Mouse (Mus musculus): ENCODE data around the gene Ppil3. TPM values are rescaled to one million over a fixed set of nuclear protein-coding genes. Genes with fewer than 3 reads are reported as not detected.
A peak's percentile ranks its signal among the peaks of the same experiment; 100 is the strongest.

Ppil3 gene
- polyA plus RNA-seq, 1 experiment from 2014 or later = 60.3 TPM

DNA sequence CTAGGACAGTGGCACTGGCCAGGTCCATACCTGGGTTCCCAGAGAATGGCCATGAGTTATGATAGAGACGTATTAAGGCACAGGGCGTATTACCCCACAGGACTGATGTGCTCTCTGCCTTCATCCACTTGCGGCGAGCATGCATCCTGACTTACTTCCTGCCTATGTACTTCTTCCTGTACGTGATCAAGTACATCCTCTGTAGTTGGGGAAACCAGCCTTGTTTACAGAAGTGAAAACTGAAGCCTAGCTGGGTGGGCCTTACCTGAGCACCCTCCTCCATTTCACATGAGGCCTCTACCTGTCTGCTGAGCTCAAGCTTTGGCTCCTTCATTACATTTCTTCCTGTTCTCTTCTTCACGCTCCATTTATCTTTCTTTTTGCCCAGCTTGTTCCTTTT, 9.0 kb upstream of the Ppil3 start:
- Histone ChIP-seq H3K4me2 (ENCODE audit: low read depth, low read length) (no peak overlapping the region), H3K27me3 (ENCODE audit: control insufficient read depth, insufficient read depth, low read length) (no peaks in the 10 kb centered on the region), H3K36me3 (ENCODE audit: control insufficient read depth, insufficient read depth, low read length) (peaks cover 56% of the 10 kb centered on the region), H3K27ac (ENCODE audit: low read depth, low read length) (no peak overlapping the region), H3K9ac (replicated peaks; ENCODE audit: low read depth, low read length) (no peak overlapping the region), H3K4me1 (ENCODE audit: control insufficient read depth, insufficient read depth, low read length) (no peaks in the 10 kb centered on the region), H3K4me3 (ENCODE audit: low read depth, low read length) (no peak overlapping the region), H3K9me3 (ENCODE audit: control insufficient read depth, low read length) (no peaks in the 10 kb centered on the region)
- WGBS = 94% methylated on average over 6 of the region's 6 CpGs
- ATAC-seq (ENCODE audit: low read depth) = no peak

DNA sequence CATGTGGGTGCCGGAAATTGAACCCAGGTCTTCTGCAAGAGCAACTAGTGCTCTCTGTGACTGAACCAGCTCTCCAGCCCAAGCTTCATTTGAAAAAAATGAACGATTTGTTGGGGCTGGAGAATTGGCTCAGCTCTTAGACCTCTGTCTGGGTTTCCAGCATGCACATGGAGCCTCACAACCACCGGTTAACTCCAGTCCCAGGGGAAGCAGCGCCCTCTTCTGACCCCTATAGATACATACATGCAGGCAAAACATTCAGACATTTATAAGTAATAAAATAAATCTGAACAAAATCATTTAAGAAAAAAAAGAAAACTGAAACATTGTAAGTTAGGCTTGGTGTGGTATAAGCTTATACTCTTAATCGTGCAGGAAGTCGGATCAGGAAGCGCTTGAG, 3.1 kb upstream of the Ppil3 start:
- 90% methylated on average over 7 of the region's 7 CpGs for WGBS
- Histone ChIP-seq H3K9ac (replicated peaks; ENCODE audit: low read depth, low read length) (no peak overlapping the region), H3K4me2 (ENCODE audit: low read depth, low read length) (no peak overlapping the region), H3K27me3 (ENCODE audit: control insufficient read depth, insufficient read depth, low read length) (no peaks in the 10 kb centered on the region), H3K4me3 (ENCODE audit: low read depth, low read length) (no peak overlapping the region), H3K36me3 (ENCODE audit: control insufficient read depth, insufficient read depth, low read length) (peaks cover 17% of the 10 kb centered on the region), H3K27ac (ENCODE audit: low read depth, low read length) (no peak overlapping the region), H3K9me3 (ENCODE audit: control insufficient read depth, low read length) (no peaks in the 10 kb centered on the region), H3K4me1 (ENCODE audit: control insufficient read depth, insufficient read depth, low read length) (peaks cover 15% of the 10 kb centered on the region)
- ATAC-seq (ENCODE audit: low read depth) = no peak

DNA sequence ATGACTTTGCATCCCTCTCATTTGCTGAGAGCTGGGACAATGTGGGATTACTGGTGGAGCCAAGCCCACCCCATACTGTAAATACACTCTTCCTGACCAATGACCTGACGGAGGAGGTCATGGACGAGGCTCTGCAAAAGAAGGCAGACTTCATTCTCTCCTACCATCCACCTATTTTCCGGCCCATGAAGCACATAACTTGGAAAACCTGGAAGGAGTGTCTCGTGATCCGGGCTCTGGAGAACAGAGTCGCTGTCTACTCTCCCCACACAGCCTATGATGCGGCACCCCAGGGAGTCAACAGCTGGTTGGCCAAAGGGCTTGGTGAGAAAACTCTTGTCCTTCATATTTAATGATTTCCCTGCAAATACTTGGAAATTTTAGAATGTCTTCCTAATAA, 2.5 kb upstream of the Ppil3 start:
- H3K27ac ChIP-seq (ENCODE audit: low read depth, low read length) = no peak overlapping the region
- no peak for ATAC-seq (ENCODE audit: low read depth)
- peaks cover 14% of the 10 kb centered on the region for H3K36me3 ChIP-seq (ENCODE audit: control insufficient read depth, insufficient read depth, low read length)
- peaks cover 15% of the 10 kb centered on the region for H3K4me1 ChIP-seq (ENCODE audit: control insufficient read depth, insufficient read depth, low read length)
- no peak overlapping the region for H3K4me2 ChIP-seq (ENCODE audit: low read depth, low read length)
- 95% methylated on average over 7 of the region's 7 CpGs for WGBS
- H3K9ac ChIP-seq (replicated peaks; ENCODE audit: low read depth, low read length) = no peak overlapping the region
- H3K27me3 ChIP-seq (ENCODE audit: control insufficient read depth, insufficient read depth, low read length) = no peaks in the 10 kb centered on the region
- H3K9me3 ChIP-seq (ENCODE audit: control insufficient read depth, low read length) = no peaks in the 10 kb centered on the region
- H3K4me3 ChIP-seq (ENCODE audit: low read depth, low read length) = no peak overlapping the region

DNA sequence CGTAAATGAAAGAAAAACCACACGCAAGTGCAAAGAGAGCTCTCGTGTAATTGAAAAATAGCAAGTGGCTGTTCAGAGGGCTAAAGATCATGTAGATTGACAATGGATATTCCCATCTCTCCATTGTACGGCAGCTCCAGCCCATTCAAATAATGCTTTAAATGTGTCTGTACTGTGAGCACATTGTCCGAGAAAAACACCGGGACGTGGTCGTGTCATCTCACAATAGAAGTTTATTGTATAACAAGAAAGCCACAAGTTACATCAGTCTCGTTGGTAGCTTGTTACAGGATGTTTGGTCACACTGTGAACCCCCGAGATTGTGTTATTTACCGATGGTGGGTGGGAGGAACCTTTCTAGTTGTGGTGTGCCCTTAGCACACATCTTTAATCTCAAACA, 575 bp upstream of the Ppil3 start:
- Histone ChIP-seq H3K9ac (replicated peaks; ENCODE audit: low read depth, low read length) (peak overlapping the region; percentile 68), H3K27ac (ENCODE audit: low read depth, low read length) (peak overlapping the region; percentile 88), H3K4me1 (ENCODE audit: control insufficient read depth, insufficient read depth, low read length) (peaks cover 15% of the 10 kb centered on the region), H3K9me3 (ENCODE audit: control insufficient read depth, low read length) (no peaks in the 10 kb centered on the region), H3K36me3 (ENCODE audit: control insufficient read depth, insufficient read depth, low read length) (peaks cover 15% of the 10 kb centered on the region; the same call in 1 of the 2 replicates), H3K4me2 (ENCODE audit: low read depth, low read length) (peak overlapping the region; percentile 88), H3K4me3 (ENCODE audit: low read depth, low read length) (peak overlapping the region; percentile 61), H3K27me3 (ENCODE audit: control insufficient read depth, insufficient read depth, low read length) (no peaks in the 10 kb centered on the region)
- WGBS = 7% methylated on average over 11 of the region's 11 CpGs
- ATAC-seq (ENCODE audit: low read depth) = peak; percentile 1; the same call in 1 of the 2 replicates

DNA sequence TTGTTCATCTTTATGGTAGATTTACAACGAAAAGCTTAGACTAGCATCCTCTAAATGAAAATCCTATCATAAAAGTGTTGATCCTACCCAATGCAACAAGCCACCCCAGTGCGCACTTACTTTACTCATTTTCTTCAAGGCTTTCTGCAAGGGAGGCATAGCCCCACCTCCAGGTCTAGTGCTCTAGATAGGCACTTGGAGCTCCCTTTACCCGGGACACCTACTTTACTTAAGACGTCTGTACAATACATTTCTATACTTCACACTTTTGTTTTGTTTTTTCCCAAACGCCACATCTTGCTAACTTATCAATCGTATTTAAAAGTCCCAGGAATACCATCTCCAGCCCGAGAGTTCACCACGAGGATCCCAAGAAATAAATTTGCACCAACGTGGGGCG, 595 bp downstream of the Ppil3 start:
- no peaks in the 10 kb centered on the region for H3K9me3 ChIP-seq (ENCODE audit: control insufficient read depth, low read length)
- ATAC-seq (ENCODE audit: low read depth) = no peak
- peak overlapping the region; percentile 61 for H3K4me3 ChIP-seq (ENCODE audit: low read depth, low read length)
- H3K4me2 ChIP-seq (ENCODE audit: low read depth, low read length) = peak overlapping the region; percentile 88
- H3K27ac ChIP-seq (ENCODE audit: low read depth, low read length) = peak overlapping the region; percentile 88
- H3K36me3 ChIP-seq (ENCODE audit: control insufficient read depth, insufficient read depth, low read length) = peaks cover 12% of the 10 kb centered on the region; the same call in 1 of the 2 replicates
- peak overlapping the region; percentile 68 for H3K9ac ChIP-seq (replicated peaks; ENCODE audit: low read depth, low read length)
- peaks cover 15% of the 10 kb centered on the region for H3K4me1 ChIP-seq (ENCODE audit: control insufficient read depth, insufficient read depth, low read length)
- H3K27me3 ChIP-seq (ENCODE audit: control insufficient read depth, insufficient read depth, low read length) = no peaks in the 10 kb centered on the region
- WGBS = 14% methylated on average over 10 of the region's 10 CpGs

DNA sequence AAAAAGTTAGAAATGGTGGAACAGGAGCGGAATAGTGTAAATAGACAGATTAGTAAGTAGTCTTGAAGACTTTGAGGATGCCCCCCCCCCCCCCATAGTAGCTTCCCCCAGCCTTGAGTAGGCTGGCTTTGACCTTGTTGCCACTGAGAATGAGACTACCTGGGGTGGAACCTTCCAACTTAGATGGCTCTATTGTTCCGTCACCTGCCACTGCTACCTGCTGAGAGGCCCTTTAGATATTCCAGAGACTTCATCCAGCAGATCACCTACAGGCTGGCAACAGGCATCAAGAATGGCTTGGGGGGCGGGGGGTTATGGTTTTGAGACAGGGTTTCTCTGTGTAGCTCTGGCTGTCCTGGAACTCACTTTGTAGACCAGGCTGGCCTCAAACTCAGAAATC, 20.7 kb downstream of the Ppil3 start:
- peaks cover 11% of the 10 kb centered on the region; the same call in 1 of the 2 replicates for H3K36me3 ChIP-seq (ENCODE audit: control insufficient read depth, insufficient read depth, low read length)
- H3K4me1 ChIP-seq (ENCODE audit: control insufficient read depth, insufficient read depth, low read length) = peaks cover 16% of the 10 kb centered on the region
- no peak overlapping the region for H3K4me3 ChIP-seq (ENCODE audit: low read depth, low read length)
- peak overlapping the region; percentile 80; the same call in 1 of the 2 replicates for H3K4me2 ChIP-seq (ENCODE audit: low read depth, low read length)
- no peak overlapping the region for H3K27ac ChIP-seq (ENCODE audit: low read depth, low read length)
- peaks cover 3% of the 10 kb centered on the region; the same call in 1 of the 2 replicates for H3K27me3 ChIP-seq (ENCODE audit: control insufficient read depth, insufficient read depth, low read length)
- H3K9me3 ChIP-seq (ENCODE audit: control insufficient read depth, low read length) = no peaks in the 10 kb centered on the region
- 86% methylated on average over 3 of the region's 3 CpGs for WGBS
- no peak for ATAC-seq (ENCODE audit: low read depth)
- no peak overlapping the region for H3K9ac ChIP-seq (replicated peaks; ENCODE audit: low read depth, low read length)

DNA sequence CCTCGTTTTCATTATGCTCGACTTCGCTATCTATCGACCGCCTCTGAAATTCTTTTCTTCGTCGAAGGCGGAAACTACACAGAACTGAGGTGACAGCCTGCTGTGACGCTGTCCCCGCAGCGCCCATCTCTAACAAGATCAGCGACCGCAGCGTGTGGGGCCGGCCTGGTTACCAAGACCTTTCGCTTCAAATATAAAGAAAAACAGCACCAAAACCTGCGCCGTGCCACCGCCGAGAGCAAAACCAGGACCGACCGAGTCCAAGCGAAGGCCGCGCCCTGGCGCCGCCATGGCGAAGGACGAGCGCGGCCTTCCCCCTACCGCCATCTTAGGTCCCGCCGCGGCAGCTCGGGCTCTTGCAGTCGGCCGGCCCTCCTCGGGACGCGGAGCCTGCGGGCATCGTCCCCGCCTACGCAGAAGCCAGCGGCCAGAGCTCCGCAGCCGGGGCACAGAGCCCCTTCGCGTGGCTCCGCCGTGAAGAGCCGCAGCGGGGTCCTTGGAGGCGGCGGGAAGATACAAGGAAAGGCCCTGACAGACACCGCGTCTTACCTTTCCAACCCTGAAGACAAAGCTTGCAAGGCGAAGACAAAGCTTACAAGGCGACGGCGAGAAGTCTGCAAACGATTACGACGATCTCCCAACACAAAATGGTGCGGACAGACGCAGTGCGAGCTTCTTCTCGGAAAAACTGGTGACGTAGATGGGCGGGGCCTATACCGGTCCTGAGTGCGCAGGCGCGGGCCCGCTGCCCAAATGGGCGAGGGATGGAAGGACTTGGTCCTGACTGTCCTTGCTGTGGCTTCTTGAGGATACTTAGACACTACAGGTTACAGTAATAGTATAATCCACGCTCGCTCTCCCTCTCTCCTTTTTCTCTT, 21.7 kb downstream of the Ppil3 start, which contains the start of gene Clk1:
Gene Clk1 (minus strand): TSS at position 696 of the 878 bp plus-strand sequence.
- Histone ChIP-seq H3K4me2 (ENCODE audit: low read depth, low read length) (peak within 1 kb of the TSS; percentile 80), H3K4me1 (ENCODE audit: control insufficient read depth, insufficient read depth, low read length) (peaks cover 16% of the 10 kb centered on the region), H3K36me3 (ENCODE audit: control insufficient read depth, insufficient read depth, low read length) (peaks cover 20% of the 10 kb centered on the region; the same call in 1 of the 2 replicates), H3K27me3 (ENCODE audit: control insufficient read depth, insufficient read depth, low read length) (peaks cover 3% of the 10 kb centered on the region; the same call in 1 of the 2 replicates), H3K27ac (ENCODE audit: low read depth, low read length) (peak within 1 kb of the TSS; percentile 100), H3K4me3 (ENCODE audit: low read depth, low read length) (peak within 1 kb of the TSS; percentile 100), H3K9ac (replicated peaks; ENCODE audit: low read depth, low read length) (peak within 1 kb of the TSS; percentile 100), H3K9me3 (ENCODE audit: control insufficient read depth, low read length) (no peaks in the 10 kb centered on the region)
- WGBS = under 1% methylated on average over 79 of the region's 79 CpGs
- peak; percentile 95 for ATAC-seq (ENCODE audit: low read depth)

DNA sequence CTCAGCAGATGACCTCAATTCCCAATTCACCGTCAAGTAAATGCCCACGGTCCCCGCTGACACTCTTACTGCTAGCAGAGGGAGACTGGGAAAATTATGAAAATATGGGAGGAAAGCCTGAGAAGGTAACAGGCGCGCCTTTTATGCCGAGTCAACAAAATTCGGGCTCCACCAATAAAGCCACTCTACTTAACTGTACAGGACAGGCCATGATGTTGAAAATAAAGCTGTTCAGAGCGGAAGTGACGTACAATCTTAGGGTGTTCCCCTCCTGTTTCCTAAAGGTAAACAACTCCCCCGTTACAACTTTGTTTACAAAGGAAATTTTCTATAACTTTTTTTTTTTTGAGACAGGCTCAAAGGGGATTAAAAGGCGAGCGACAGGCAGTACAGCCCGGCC, 22.4 kb downstream of the Ppil3 start:
- H3K9me3 ChIP-seq (ENCODE audit: control insufficient read depth, low read length) = no peaks in the 10 kb centered on the region
- peak; percentile 63 for ATAC-seq (ENCODE audit: low read depth)
- H3K27ac ChIP-seq (ENCODE audit: low read depth, low read length) = peak overlapping the region; percentile 100
- H3K4me2 ChIP-seq (ENCODE audit: low read depth, low read length) = peak overlapping the region; percentile 80
- H3K36me3 ChIP-seq (ENCODE audit: control insufficient read depth, insufficient read depth, low read length) = peaks cover 28% of the 10 kb centered on the region
- WGBS = 14% methylated on average over 13 of the region's 13 CpGs
- peak overlapping the region; percentile 100 for H3K4me3 ChIP-seq (ENCODE audit: low read depth, low read length)
- H3K4me1 ChIP-seq (ENCODE audit: control insufficient read depth, insufficient read depth, low read length) = peaks cover 16% of the 10 kb centered on the region
- peak overlapping the region; percentile 100 for H3K9ac ChIP-seq (replicated peaks; ENCODE audit: low read depth, low read length)
- H3K27me3 ChIP-seq (ENCODE audit: control insufficient read depth, insufficient read depth, low read length) = peaks cover 3% of the 10 kb centered on the region; the same call in 1 of the 2 replicates

DNA sequence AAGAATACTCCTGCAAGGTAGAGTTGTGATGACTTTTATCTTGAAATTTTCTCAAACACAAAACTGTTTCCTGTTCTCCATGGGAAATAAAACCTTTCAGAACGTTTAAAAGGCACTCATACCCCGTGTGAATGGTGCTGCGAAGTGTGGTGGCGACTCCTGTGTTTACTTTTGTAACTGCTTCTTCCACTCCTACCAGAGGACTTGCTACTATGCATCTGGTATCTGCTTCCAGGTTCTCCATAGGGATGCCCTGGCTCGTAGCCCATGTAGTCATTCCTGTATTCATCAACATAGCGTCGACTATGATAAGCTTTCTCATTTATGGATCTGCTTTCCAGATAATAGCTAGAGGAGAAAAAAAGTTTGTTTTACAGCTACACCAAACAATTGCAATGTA, 24.3 kb downstream of the Ppil3 start:
- WGBS = 72% methylated on average over 7 of the region's 7 CpGs
- H3K4me1 ChIP-seq (ENCODE audit: control insufficient read depth, insufficient read depth, low read length) = peaks cover 16% of the 10 kb centered on the region
- H3K27me3 ChIP-seq (ENCODE audit: control insufficient read depth, insufficient read depth, low read length) = peaks cover 3% of the 10 kb centered on the region; the same call in 1 of the 2 replicates
- peaks cover 44% of the 10 kb centered on the region for H3K36me3 ChIP-seq (ENCODE audit: control insufficient read depth, insufficient read depth, low read length)
- no peaks in the 10 kb centered on the region for H3K9me3 ChIP-seq (ENCODE audit: control insufficient read depth, low read length)
- no peak overlapping the region for H3K4me3 ChIP-seq (ENCODE audit: low read depth, low read length)
- H3K9ac ChIP-seq (replicated peaks; ENCODE audit: low read depth, low read length) = no peak overlapping the region
- H3K27ac ChIP-seq (ENCODE audit: low read depth, low read length) = no peak overlapping the region
- no peak overlapping the region for H3K4me2 ChIP-seq (ENCODE audit: low read depth, low read length)
- no peak for ATAC-seq (ENCODE audit: low read depth)

All from neural tube, embryonic 14.5 days (tissue).